Mouse (Mus musculus) CH12.LX (cell line): ENCODE measurements at regions not wholly inside any gene's neighbourhood (a gene's known extent, or its start where the extent isn't known, plus 50 kb on each side); places are given as distances from the start of the nearest gene placed in this dataset.

ENCODE experiments used
- DNase-seq: peaks from one replicate; pipeline ENCODE4 v3.0.0-alpha.2; 2013; ENCODE audit errors: extremely low read depth
- H3K27ac ChIP-seq: 2 replicates; pipeline ENCODE4 v1.5.1; 2012; ENCODE audit warnings: low read depth, mild to moderate bottlenecking, control low read depth, moderate library complexity; ENCODE audit not compliant: insufficient read depth
- H3K27me3 ChIP-seq: replicated peaks from 2 replicates; pipeline ENCODE3; 2012; ENCODE audit warnings: inconsistent platforms
- H3K36me3 ChIP-seq, 2 experiments: replicated peaks in 1 of 2; 2 replicates each; pipeline versions ENCODE3 to v1.6.1; 2012; ENCODE audit warnings: inconsistent platforms in 1 of 2, low read length in 1 of 2, mild to moderate bottlenecking in 1 of 2, mixed read lengths in 1 of 2, moderate library complexity in 1 of 2; ENCODE audit not compliant: control insufficient read depth in 1 of 2, insufficient read depth in 1 of 2
- H3K4me1 ChIP-seq, 2 experiments: 2 replicates each; pipeline ENCODE4 v1.6.1; 2012; ENCODE audit warnings: inconsistent platforms in 1 of 2, moderate library complexity in 1 of 2; ENCODE audit not compliant: insufficient read depth in 2 of 2, control insufficient read depth in 1 of 2
- H3K4me2 ChIP-seq: 2 replicates; pipeline ENCODE4 v1.6.1; 2012; ENCODE audit warnings: low read depth, mild to moderate bottlenecking, control low read depth; ENCODE audit not compliant: poor library complexity, insufficient read depth, severe bottlenecking
- H3K4me3 ChIP-seq, 3 experiments: fragments of 150-350 bp in 1 of 3; sonication (generic) in 1 of 3; replicated peaks in 1 of 3; 2 replicates each; pipeline versions ENCODE3 to v1.5.1; 2011 to 2012; ENCODE audit warnings: low read depth in 2 of 3, low read length in 2 of 3, mild to moderate bottlenecking in 2 of 3, moderate library complexity in 2 of 3, control low read depth in 1 of 3, improper control_type of control experiment in 1 of 3, inconsistent platforms in 1 of 3, mixed read lengths in 1 of 3; ENCODE audit not compliant: poor library complexity in 1 of 3
- H3K79me2 ChIP-seq: replicated peaks from 2 replicates; pipeline ENCODE4 v1.6.1; 2012; ENCODE audit warnings: mild to moderate bottlenecking, moderate library complexity; ENCODE audit not compliant: control insufficient read depth, poor library complexity, insufficient read depth, severe bottlenecking; ENCODE audit errors: extremely low read depth
- H3K9ac ChIP-seq: 2 replicates; pipeline ENCODE4 v1.6.1; 2012; ENCODE audit warnings: low read depth, mild to moderate bottlenecking, control low read depth, moderate library complexity; ENCODE audit not compliant: insufficient read depth
- H3K9me3 ChIP-seq: replicated peaks from 2 replicates; pipeline ENCODE3; 2012; ENCODE audit warnings: low read length, inconsistent platforms, mixed read lengths
- BHLHE40 ChIP-seq: IDR thresholded peaks from 2 replicates; pipeline ENCODE4 v1.6.1; 2011; ENCODE audit warnings: mild to moderate bottlenecking, low read depth, low read length, improper control_type of control experiment
- CHD1 ChIP-seq: IDR thresholded peaks from 2 replicates; pipeline ENCODE4 v1.6.1; 2012; ENCODE audit warnings: low read depth, low read length, improper control_type of control experiment, inconsistent platforms
- EP300 ChIP-seq: IDR thresholded peaks from 2 replicates; pipeline ENCODE4 v1.6.1; 2011; ENCODE audit warnings: low read length, improper control_type of control experiment
- ETS1 ChIP-seq: conservative IDR thresholded peaks from 2 replicates; pipeline ENCODE4 v1.6.1; 2012; ENCODE audit warnings: low read depth, mild to moderate bottlenecking, inconsistent platforms, low read length, improper control_type of control experiment, moderate library complexity
- JUN ChIP-seq: IDR thresholded peaks from 2 replicates; pipeline ENCODE4 v1.6.1; 2011; ENCODE audit warnings: low read depth, mild to moderate bottlenecking, low read length, improper control_type of control experiment, moderate library complexity; ENCODE audit not compliant: insufficient read depth
- MAX ChIP-seq: IDR thresholded peaks from 2 replicates; pipeline ENCODE4 v1.6.1; 2011; ENCODE audit warnings: low read length, improper control_type of control experiment
- MXI1 ChIP-seq: IDR thresholded peaks from 2 replicates; pipeline ENCODE4 v1.6.1; 2011; ENCODE audit warnings: mild to moderate bottlenecking, low read depth, low read length, improper control_type of control experiment
- NELFE ChIP-seq: IDR thresholded peaks from 2 replicates; pipeline ENCODE4 v1.6.1; 2011; ENCODE audit warnings: low read depth, low read length, improper control_type of control experiment
- RAD21 ChIP-seq: IDR thresholded peaks from 2 replicates; pipeline ENCODE4 v1.6.1; 2011; ENCODE audit warnings: low read depth, mild to moderate bottlenecking, low read length, improper control_type of control experiment, moderate library complexity
- RCOR1 ChIP-seq: conservative IDR thresholded peaks from 2 replicates; pipeline ENCODE4 v1.6.1; 2012; ENCODE audit warnings: low read depth, mild to moderate bottlenecking, inconsistent platforms, low read length, improper control_type of control experiment
- SMC3 ChIP-seq: IDR thresholded peaks from 2 replicates; pipeline ENCODE4 v1.6.1; 2011; ENCODE audit warnings: low read depth, low read length, improper control_type of control experiment
- USF2 ChIP-seq: conservative IDR thresholded peaks from 2 replicates; pipeline ENCODE4 v1.6.1; 2011; ENCODE audit warnings: low read depth, low read length, improper control_type of control experiment
- ZMIZ1 ChIP-seq: IDR thresholded peaks from 2 replicates; pipeline ENCODE4 v1.6.1; 2012; ENCODE audit warnings: low read depth, mild to moderate bottlenecking, inconsistent platforms, low read length, improper control_type of control experiment
- ZNF384 ChIP-seq: IDR thresholded peaks from 2 replicates; pipeline ENCODE4 v1.6.1; 2012; ENCODE audit warnings: low read depth, low read length, improper control_type of control experiment, inconsistent platforms
- dilution Hi-C: fragments of 300-500 bp; cut with MboI; formaldehyde crosslinking; loops from 2 replicates; pipeline ENCODE4 v1.14.3; 2020; ENCODE audit warnings: low sequenced_read_pairs; ENCODE audit not compliant: extremely low pct_unique_long_range_greater_than_20kb, extremely low pct_ligation_motif_present
- in situ Hi-C: fragments of 300-500 bp; cut with MboI; formaldehyde crosslinking; loops from 3 replicates; pipeline ENCODE4 v1.14.3; 2019; ENCODE audit warnings: low sequenced_read_pairs, low pct_ligation_motif_present, low pct_unique_long_range_greater_than_20kb, mixed read lengths

GRCm38 (mm10) chr2:148320896-148321295 lies 74.2 kb upstream of the Sstr4 start:
- Histone ChIP-seq H3K27me3 (peaks cover 36% of the 10 kb centered on the region), H3K27ac (no peak overlapping the region), H3K79me2 (no peaks in the 10 kb centered on the region), H3K9ac (no peak overlapping the region), H3K4me2 (no peak overlapping the region), H3K36me3 (no peaks in the 10 kb centered on the region), H3K4me1 (no peaks in the 10 kb centered on the region), H3K9me3 (no peaks in the 10 kb centered on the region), H3K4me3 (no peak overlapping the region)
- in situ Hi-C loops: no loop called here
- no peak for TF ChIP-seq ZNF384
- DNase-seq: no peak
- dilution Hi-C loops: no loop called here

- Histone ChIP-seq H3K4me1 (no peaks in the 10 kb centered on the region), H3K36me3 (no peaks in the 10 kb centered on the region)
- DNase-seq: no peak
- in situ Hi-C loops: no loop called here
- TF ChIP-seq JUN (no peak), SMC3 (no peak), MAX (no peak)
- TF ChIP-seq, all 38 proteins: peak for 0
- dilution Hi-C loops: no loop called here
- Histone ChIP-seq H3K27me3 (peaks cover 31% of the 10 kb centered on the region), H3K4me3 (no peak overlapping the region), H3K9ac (no peak overlapping the region), H3K9me3 (no peaks in the 10 kb centered on the region), H3K4me2 (no peak overlapping the region), H3K27ac (no peak overlapping the region), H3K79me2 (no peaks in the 10 kb centered on the region)
Observed at GRCm38 (mm10) chr2:148325362-148325761, 69.8 kb upstream of the Sstr4 start.

GRCm38 (mm10) chr2:148325854-148326387 lies 69.2 kb upstream of the Sstr4 start:
- TF ChIP-seq NELFE (no peak), USF2 (no peak), BHLHE40 (no peak), CHD1 (no peak), RCOR1 (no peak), ZMIZ1 (no peak), MXI1 (no peak), EP300 (no peak), ZNF384 (no peak), SMC3 (no peak), ETS1 (no peak), RAD21 (no peak)
- no peak for DNase-seq
- Histone ChIP-seq H3K4me3 (no peak overlapping the region), H3K27me3 (peaks cover 31% of the 10 kb centered on the region), H3K27ac (no peak overlapping the region), H3K9ac (no peak overlapping the region), H3K36me3 (no peaks in the 10 kb centered on the region), H3K4me1 (no peaks in the 10 kb centered on the region), H3K79me2 (no peaks in the 10 kb centered on the region), H3K4me2 (no peak overlapping the region), H3K9me3 (no peaks in the 10 kb centered on the region)
- in situ Hi-C loops: no loop called here
- dilution Hi-C loops: no loop called here
